Mouse (Mus musculus) ES-E14 (cell line): Measurements from ENCODE around the gene Ren1.

Experiments
- CHD2 ChIP-seq: IDR thresholded peaks from 2 replicates; pipeline ENCODE4 v1.6.1; 2014; ENCODE audit warnings: mild to moderate bottlenecking, low read depth, low read length, inconsistent platforms
- HCFC1 ChIP-seq: IDR thresholded peaks from 2 replicates; pipeline ENCODE4 v1.6.1; 2012; ENCODE audit warnings: low read length, inconsistent platforms, borderline replicate concordance; ENCODE audit not compliant: insufficient read depth
- MAFK ChIP-seq: IDR thresholded peaks from 2 replicates; pipeline ENCODE4 v1.6.1; 2014; ENCODE audit warnings: mild to moderate bottlenecking, low read depth, low read length, inconsistent platforms; ENCODE audit not compliant: insufficient read depth
- ZC3H11A ChIP-seq: IDR thresholded peaks from 2 replicates; pipeline ENCODE4 v1.6.1; 2012; ENCODE audit warnings: low read depth, mild to moderate bottlenecking, inconsistent platforms, low read length, borderline replicate concordance
- ZNF384 ChIP-seq: IDR thresholded peaks from 2 replicates; pipeline ENCODE4 v1.6.1; 2012; ENCODE audit warnings: low read depth, low read length, inconsistent platforms

DNA sequence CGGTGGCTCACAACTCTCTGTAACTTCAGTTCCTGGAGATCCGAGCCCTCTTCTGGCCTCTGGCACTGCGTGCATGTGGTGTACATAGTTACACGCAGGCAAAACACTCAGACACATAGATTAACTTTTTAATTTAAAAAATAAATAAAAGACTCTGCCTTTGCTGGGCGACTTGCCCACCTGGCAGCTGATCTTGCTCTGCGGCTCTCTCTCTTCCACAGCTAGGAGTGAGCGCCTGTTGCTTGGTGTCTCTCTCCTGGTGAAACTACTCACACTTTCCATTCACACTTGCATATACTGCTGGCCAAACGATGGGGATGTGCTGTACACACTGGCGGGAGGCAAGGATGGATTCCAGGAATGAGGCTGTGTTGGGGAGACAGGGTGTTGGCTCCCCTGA, 3.8 kb upstream of the Ren1 start:
- no peak for TF ChIP-seq ZNF384
- TF ChIP-seq HCFC1, result no peak
- TF ChIP-seq MAFK, result no peak
- no peak for TF ChIP-seq CHD2
- no peak for TF ChIP-seq ZC3H11A
